Mouse (Mus musculus): ENCODE measurements at regions not wholly inside any gene's neighbourhood (a gene's known extent, or its start where the extent isn't known, plus 50 kb on each side); places are given as distances from the start of the nearest gene placed in this dataset.

DNA sequence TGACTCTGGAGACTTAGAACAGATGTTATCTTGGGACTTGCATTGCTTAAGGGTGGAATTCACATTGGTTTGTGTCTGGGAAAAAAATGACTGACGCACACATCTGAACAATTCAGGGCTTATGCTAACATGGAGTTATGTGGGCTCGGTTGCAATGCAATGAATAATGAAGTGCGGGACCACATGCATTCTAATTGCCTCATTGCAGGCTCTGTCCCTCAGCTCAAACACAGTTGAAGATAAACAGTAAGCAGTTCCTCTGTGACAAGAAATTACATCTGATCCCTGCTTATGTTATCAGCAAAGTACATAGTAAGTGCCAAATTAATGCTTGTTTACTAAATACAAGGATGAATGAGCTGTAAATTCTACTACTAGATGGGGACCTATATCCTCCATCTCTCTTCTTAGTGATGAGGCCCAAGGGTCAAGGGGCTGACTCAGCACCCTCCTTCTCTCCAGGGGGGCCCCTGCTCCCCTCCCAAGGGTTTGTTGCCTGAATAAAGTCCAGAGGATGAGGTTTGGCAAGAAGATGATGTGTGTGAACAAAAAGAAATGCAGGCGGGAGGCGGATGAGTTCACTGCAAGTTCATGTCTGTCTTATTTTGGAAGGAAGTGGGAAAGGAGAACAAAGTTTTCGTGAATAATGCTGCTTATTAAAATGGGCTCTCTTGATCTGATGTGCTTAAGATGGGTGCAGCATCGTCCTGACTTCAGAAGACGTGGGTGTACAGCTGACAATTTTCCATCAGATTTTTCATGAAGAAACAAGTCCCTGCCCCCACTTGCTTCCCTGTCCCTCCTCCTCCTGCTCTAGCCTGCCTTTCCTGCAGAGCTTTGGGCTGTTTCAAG lies 533.1 kb downstream of the Shisa9 start:
- Histone ChIP-seq H3K36me3 (no peaks in the 10 kb centered on the region), H3K27me3 (no peaks in the 10 kb centered on the region), H3K4me3 (replicated peaks) (no peak overlapping the region), H3K27ac (no peak overlapping the region), H3K4me2 (no peak overlapping the region), H3K9ac (no peak overlapping the region), H3K4me1 (replicated peaks) (no peaks in the 10 kb centered on the region), H3K9me3 (replicated peaks) (no peaks in the 10 kb centered on the region)
- DNase-seq, result no peak
- ATAC-seq (ENCODE audit: low read depth), result no peak
- 57% methylated on average over 8 of the region's 8 CpGs for WGBS (ENCODE audit: insufficient replicate concordance)

DNA sequence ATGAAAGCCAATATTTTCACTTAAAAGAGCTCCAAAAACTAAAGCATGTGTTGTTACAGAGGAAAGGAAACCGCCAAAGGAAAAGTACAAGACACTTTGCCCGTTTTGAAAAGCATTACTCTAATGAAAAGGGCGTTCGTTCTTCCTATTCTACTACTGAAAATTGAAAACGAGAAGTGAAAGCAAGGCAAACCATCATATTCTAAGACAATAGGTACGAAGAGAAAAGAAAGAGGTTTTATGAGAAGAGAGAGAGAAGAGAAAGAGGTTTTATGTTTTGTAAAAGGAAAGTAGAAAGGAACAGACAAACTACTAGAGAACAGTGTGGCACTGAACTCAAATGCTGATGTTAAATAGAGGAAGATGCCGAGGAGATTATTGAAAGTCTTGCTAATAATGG lies 534.4 kb downstream of the Shisa9 start:
- DNase-seq (no peak), ATAC-seq (ENCODE audit: low read depth) (no peak)
- no peaks in the 10 kb centered on the region for H3K9me3 ChIP-seq (replicated peaks)
- H3K36me3 ChIP-seq, result no peaks in the 10 kb centered on the region
- no peaks in the 10 kb centered on the region for H3K4me1 ChIP-seq (replicated peaks)
- no peaks in the 10 kb centered on the region for H3K27me3 ChIP-seq
- WGBS (ENCODE audit: insufficient replicate concordance), result 63% methylated on average over 7 of the region's 7 CpGs
- H3K4me2 ChIP-seq, result no peak overlapping the region
- H3K9ac ChIP-seq, result no peak overlapping the region
- H3K4me3 ChIP-seq (replicated peaks), result no peak overlapping the region
- no peak overlapping the region for H3K27ac ChIP-seq

DNA sequence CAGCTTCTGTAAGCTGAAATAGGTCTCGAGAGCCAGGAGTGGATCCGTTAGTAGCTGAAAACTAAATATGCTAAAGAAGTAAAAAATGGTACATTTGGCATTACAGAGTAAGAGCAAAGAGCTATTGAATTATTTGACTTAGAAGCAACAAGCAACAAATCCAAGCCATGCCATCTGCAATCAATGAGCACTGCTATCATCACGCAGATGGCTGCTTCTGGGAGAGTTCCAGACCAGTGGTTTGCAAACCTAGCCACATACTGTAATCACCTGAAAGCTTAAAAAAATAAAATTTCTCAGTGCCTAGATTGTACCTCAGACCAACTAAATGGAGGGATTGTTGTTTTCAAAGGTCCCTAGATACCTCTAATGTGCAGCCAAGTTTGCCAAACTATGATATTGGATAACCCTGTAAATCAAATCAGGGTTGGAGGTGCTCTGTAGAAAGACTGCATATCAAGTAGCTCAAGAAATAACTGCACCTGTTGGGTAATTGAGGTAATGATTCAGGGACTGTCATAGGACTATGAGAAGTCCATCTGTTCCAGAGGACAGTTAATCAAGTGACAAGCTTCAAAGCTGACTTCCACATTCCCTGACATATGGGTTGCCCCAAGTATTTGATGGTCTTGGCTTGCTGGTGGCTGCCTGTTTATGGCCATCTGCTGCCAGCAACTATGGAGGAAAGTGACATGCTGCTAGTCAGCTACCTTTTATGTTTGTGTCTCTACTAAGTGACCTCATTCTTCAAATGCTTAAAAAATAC lies 538.0 kb downstream of the Shisa9 start:
- no peak overlapping the region for H3K9ac ChIP-seq
- 68% methylated on average over 3 of the region's 3 CpGs for WGBS (ENCODE audit: insufficient replicate concordance)
- no peak for DNase-seq
- no peak overlapping the region for H3K4me3 ChIP-seq (replicated peaks)
- no peaks in the 10 kb centered on the region for H3K36me3 ChIP-seq
- no peak overlapping the region for H3K4me2 ChIP-seq
- H3K27me3 ChIP-seq, result no peaks in the 10 kb centered on the region
- H3K4me1 ChIP-seq (replicated peaks), result no peaks in the 10 kb centered on the region
- H3K9me3 ChIP-seq (replicated peaks), result no peaks in the 10 kb centered on the region
- no peak for ATAC-seq (ENCODE audit: low read depth)
- no peak overlapping the region for H3K27ac ChIP-seq

DNA sequence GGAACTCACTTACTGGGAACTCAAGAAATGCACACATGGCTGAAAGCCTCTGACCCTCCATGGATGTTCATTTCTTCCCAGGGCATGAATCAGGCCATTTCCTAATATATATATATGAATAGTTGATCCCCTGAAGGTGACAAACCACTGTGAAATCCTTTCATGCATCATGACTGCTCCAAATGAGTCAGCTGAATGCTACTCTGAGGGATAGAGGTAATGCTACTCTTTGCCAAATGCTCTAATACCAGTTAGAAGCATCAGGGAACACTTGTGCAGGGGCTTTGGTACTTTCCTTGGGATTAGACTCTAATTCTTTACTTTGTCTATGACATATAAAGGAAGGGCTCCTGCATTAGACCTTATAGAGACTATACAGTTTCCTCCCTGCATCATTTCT lies 561.0 kb upstream of the Ercc4 start:
- Histone ChIP-seq H3K9ac (no peak overlapping the region), H3K27me3 (no peaks in the 10 kb centered on the region), H3K9me3 (replicated peaks) (no peaks in the 10 kb centered on the region), H3K4me1 (replicated peaks) (no peaks in the 10 kb centered on the region), H3K4me3 (replicated peaks) (no peak overlapping the region), H3K4me2 (no peak overlapping the region), H3K27ac (no peak overlapping the region), H3K36me3 (no peaks in the 10 kb centered on the region)
- ATAC-seq (ENCODE audit: low read depth), result no peak
- no peak for DNase-seq

DNA sequence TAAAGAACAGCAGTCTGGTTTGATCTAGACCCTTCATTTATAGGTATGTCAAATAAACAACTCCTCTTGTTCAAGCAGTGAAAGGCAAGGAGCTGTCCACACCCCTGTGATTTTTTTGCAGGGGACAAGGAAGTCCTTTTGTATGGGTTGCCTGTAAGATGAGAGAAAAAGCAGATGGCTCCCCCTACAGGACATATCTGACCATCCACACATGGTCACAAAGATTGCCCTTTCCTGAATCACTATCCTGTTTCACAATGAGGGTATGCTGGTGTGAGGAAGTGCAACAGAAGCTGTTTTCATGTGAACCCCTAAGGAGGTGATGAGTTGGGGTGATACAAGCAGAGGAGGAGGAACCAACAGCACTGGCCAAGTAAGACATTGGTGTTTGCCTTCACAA lies 520.6 kb upstream of the Ercc4 start:
- ATAC-seq (ENCODE audit: low read depth) (no peak), DNase-seq (no peak)
- H3K4me3 ChIP-seq (replicated peaks), result no peak overlapping the region
- H3K27me3 ChIP-seq, result no peaks in the 10 kb centered on the region
- H3K9ac ChIP-seq, result no peak overlapping the region
- H3K4me2 ChIP-seq, result no peak overlapping the region
- H3K36me3 ChIP-seq, result no peaks in the 10 kb centered on the region
- no peaks in the 10 kb centered on the region for H3K9me3 ChIP-seq (replicated peaks)
- H3K4me1 ChIP-seq (replicated peaks), result no peaks in the 10 kb centered on the region
- no peak overlapping the region for H3K27ac ChIP-seq

DNA sequence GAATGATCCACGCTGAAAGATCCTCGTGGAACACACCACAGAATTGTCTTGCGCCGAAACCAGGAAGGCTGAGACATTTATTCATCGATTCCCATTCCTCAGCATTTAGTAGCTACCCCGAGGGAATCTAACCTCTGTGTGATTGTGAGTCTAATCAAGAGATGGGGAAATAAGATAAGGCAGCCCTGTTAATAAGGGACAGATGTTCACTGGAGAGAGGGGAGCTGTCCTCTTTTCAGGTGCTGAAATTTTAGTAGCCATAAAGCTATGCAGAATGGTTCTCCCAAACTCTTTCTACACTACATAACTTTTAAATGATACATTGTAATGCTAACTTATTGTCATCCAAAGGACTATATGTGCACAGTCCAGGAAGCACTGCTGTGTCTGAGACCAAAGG lies 501.2 kb upstream of the Ercc4 start:
- no peaks in the 10 kb centered on the region for H3K4me1 ChIP-seq (replicated peaks)
- WGBS (ENCODE audit: insufficient replicate concordance), result 67% methylated on average over 6 of the region's 6 CpGs
- DNase-seq (no peak), ATAC-seq (ENCODE audit: low read depth) (no peak)
- H3K9me3 ChIP-seq (replicated peaks), result no peaks in the 10 kb centered on the region
- H3K36me3 ChIP-seq, result no peaks in the 10 kb centered on the region
- H3K9ac ChIP-seq, result no peak overlapping the region
- no peak overlapping the region for H3K27ac ChIP-seq
- H3K4me3 ChIP-seq (replicated peaks), result no peak overlapping the region
- no peaks in the 10 kb centered on the region for H3K27me3 ChIP-seq
- no peak overlapping the region for H3K4me2 ChIP-seq

DNA sequence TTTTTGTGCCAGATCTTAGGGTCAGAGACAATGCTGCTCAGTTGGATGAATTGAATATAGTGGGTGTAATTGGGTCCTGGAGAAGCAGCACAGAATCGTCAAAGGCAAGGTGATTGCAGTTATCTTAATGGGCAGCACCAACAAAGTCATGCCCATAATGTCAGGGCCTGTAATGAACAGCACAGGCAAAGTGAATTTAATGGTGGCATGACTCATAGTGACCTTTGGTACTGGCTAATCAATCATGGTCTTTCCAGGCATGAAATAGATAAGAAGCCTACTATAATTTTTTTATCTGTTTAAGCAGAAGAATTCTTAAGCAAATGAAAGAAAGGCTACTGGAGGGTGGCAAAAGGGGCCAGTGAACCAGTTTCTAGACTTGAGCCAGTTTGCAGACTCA lies 498.4 kb upstream of the Ercc4 start:
- Histone ChIP-seq H3K4me2 (no peak overlapping the region), H3K9me3 (replicated peaks) (no peaks in the 10 kb centered on the region), H3K27me3 (no peaks in the 10 kb centered on the region), H3K36me3 (no peaks in the 10 kb centered on the region), H3K27ac (no peak overlapping the region), H3K9ac (no peak overlapping the region), H3K4me3 (replicated peaks) (no peak overlapping the region), H3K4me1 (replicated peaks) (no peaks in the 10 kb centered on the region)
- ATAC-seq (ENCODE audit: low read depth) (no peak), DNase-seq (no peak)
- 38% methylated on average over 1 of the region's 1 CpGs for WGBS (ENCODE audit: insufficient replicate concordance)

DNA sequence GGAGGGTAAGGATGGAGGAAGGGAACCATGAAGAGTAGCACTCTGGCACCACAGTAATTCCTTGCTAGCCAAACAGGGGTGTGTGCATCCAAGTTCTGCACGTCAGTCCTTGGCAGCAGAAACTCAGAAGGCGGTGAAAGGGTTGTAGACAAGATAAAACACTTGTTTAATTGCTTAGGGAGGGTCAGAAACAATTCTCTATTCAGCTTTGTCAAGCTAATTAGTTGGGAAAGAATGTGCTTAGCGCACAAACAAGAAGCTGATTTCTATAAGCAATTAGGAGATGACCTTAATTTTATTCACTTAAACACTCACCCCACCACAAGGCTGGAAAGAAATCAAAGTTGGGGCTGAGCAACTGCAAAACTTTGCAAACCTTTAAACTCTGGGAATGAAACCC lies 491.7 kb upstream of the Ercc4 start:
- Histone ChIP-seq H3K4me2 (no peak overlapping the region), H3K9me3 (replicated peaks) (no peaks in the 10 kb centered on the region), H3K27ac (no peak overlapping the region), H3K9ac (no peak overlapping the region), H3K27me3 (no peaks in the 10 kb centered on the region), H3K4me1 (replicated peaks) (no peaks in the 10 kb centered on the region), H3K4me3 (replicated peaks) (no peak overlapping the region), H3K36me3 (no peaks in the 10 kb centered on the region)
- 51% methylated on average over 3 of the region's 3 CpGs for WGBS (ENCODE audit: insufficient replicate concordance)
- ATAC-seq (ENCODE audit: low read depth) (no peak), DNase-seq (no peak)

DNA sequence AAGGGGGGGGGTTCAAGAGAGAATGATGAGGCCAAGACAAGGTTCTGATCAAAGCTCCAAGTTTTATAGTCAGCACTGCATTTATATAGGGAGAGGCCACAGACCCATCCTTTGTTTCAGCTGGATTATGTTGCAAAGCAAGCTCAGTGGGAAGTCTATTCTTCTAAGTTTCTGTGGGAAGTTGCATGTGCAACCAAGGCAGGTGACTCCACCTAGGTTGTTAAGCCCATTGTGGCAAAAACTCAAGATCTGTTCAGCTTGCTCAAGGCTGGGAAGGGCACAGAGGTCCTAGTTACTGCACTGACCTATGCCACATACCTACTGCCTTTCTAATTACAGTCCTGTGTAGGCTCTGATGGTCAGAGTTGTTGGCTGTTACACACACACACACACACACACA lies 477.0 kb upstream of the Ercc4 start:
- Histone ChIP-seq H3K4me3 (replicated peaks) (no peak overlapping the region), H3K9me3 (replicated peaks) (no peaks in the 10 kb centered on the region), H3K27me3 (no peaks in the 10 kb centered on the region), H3K4me1 (replicated peaks) (no peaks in the 10 kb centered on the region), H3K36me3 (no peaks in the 10 kb centered on the region), H3K9ac (no peak overlapping the region), H3K27ac (no peak overlapping the region), H3K4me2 (no peak overlapping the region)
- ATAC-seq (ENCODE audit: low read depth), result no peak
- no peak for DNase-seq

DNA sequence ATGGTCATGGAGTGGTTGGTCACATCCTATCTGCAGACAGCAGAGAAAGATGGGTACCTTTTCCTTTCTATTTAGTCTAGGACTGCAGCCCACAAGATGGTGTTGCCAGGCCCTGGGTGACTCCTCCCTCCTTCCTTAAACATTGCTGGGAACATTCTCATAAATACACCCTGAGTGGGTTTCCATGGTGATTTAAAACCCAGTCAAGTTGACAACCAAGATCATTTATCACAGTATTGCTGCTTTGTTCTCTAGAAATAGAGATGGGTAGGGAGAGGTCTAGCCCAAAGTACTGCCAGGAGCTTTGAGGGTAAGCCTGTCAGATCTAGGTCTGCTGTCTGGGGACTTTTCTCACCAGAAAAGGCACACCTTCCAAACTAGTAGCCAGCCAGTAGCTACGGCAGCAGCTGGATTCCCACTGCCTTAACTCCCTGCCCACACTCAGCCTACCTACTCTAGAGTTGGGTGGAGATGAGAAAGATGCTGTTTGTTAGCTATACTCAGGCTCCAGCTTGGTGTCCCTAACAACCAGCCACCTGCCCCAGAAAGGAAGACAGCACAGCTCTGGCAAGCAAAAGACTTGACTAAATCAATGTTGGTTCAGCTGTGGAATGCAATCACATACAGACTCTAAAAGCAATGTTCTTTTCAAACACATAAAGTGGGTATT lies 470.4 kb upstream of the Ercc4 start:
- no peak overlapping the region for H3K4me3 ChIP-seq (replicated peaks)
- H3K9ac ChIP-seq, result no peak overlapping the region
- H3K27ac ChIP-seq, result no peak overlapping the region

DNA sequence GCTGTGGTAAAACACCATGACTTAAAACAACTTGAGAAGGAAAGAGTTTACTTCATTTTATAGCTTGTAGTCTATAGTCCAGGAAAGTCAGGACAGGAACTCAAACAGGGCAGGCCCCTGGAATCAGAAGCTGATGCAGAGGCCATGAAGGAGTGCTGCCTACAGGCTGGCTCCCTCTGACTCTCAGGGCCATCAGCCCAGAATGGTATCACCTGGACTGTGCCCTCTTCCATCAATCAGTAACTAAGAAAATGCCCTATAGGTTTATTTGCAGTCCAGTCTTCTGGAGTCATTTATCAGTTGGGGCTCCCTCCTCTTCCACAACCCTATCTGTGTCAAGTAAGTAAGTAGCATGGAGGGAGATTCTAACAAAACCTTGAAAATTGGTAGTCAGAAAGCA lies 466.4 kb upstream of the Ercc4 start:
- H3K36me3 ChIP-seq, result no peaks in the 10 kb centered on the region
- H3K4me1 ChIP-seq (replicated peaks), result no peaks in the 10 kb centered on the region
- H3K27ac ChIP-seq, result no peak overlapping the region
- no peak overlapping the region for H3K9ac ChIP-seq
- DNase-seq, result no peak
- no peaks in the 10 kb centered on the region for H3K9me3 ChIP-seq (replicated peaks)
- no peak overlapping the region for H3K4me3 ChIP-seq (replicated peaks)
- no peaks in the 10 kb centered on the region for H3K27me3 ChIP-seq
- peak; percentile 51; the same call in 1 of the 2 replicates for ATAC-seq (ENCODE audit: low read depth)
- no peak overlapping the region for H3K4me2 ChIP-seq

More for the DNA sequence above, 470.4 kb upstream of the Ercc4 start:
- Histone ChIP-seq H3K4me2 (no peak overlapping the region), H3K4me1 (replicated peaks) (no peaks in the 10 kb centered on the region), H3K9me3 (replicated peaks) (no peaks in the 10 kb centered on the region), H3K27me3 (no peaks in the 10 kb centered on the region), H3K36me3 (no peaks in the 10 kb centered on the region)
- ATAC-seq (ENCODE audit: low read depth), result no peak
- WGBS (ENCODE audit: insufficient replicate concordance), result 76% methylated on average over 1 of the region's 1 CpGs
- no peak for DNase-seq

DNA sequence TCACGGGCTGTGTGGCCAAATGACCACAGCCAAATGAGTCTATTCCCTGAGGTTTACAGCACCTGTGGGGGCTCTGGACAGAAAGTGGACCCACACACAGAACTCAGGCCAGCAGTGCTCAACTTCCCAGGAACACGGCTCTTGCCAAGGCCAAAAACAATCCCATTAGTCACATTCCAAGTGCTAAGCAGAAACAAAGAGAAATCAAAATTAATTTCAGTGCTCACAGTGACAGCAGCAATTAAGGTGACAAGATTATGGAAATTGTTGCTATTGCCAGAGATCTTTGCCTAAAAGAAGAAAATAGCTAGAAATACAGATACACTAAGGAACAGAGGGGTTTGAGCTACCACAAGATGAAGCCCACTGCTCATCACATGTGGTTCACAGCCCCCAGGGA lies 464.9 kb upstream of the Ercc4 start:
- no peaks in the 10 kb centered on the region for H3K9me3 ChIP-seq (replicated peaks)
- no peaks in the 10 kb centered on the region for H3K4me1 ChIP-seq (replicated peaks)
- H3K4me3 ChIP-seq (replicated peaks), result no peak overlapping the region
- H3K36me3 ChIP-seq, result no peaks in the 10 kb centered on the region
- no peak overlapping the region for H3K27ac ChIP-seq
- DNase-seq (no peak), ATAC-seq (ENCODE audit: low read depth) (no peak)
- H3K27me3 ChIP-seq, result no peaks in the 10 kb centered on the region
- H3K9ac ChIP-seq, result no peak overlapping the region
- 35% methylated on average over 2 of the region's 2 CpGs for WGBS (ENCODE audit: insufficient replicate concordance)
- no peak overlapping the region for H3K4me2 ChIP-seq
